22 mouse cellular contexts compared by ENCODE assay signal in the genomic region with DNA sequence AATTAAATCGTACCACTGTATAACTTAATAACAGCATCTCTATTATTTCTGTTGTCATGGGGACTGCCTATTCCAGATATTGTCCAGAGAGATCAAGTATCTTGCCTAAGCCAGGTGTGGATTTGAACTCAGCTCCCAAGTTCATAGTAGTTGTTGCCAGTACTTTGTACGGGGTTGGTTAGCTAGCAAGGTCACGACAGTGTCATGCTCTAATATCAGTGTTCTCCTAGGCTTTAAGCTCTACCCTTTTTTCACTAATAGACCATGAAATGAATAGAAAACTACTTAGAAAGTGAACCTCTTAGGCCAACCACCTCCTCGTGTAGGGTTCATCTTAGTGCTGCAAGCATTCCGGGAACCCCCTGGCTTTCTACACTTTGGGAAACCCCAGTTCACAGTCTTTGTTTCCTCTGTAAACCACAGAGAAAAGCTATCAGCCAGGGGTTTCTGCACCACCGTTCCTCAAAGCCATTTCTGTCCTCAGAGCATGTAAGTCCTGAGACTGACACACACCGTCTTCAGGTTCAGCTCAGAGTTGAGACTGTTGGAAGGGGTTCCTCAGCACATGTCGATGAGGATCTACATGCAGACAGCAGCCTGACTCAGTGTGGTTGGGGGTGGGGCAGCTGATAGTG.
DNase-seq lines count a peak whose midpoint lies in the region; ATAC-seq and TF ChIP-seq lines count a peak whose summit lies in the region.
"Had no signal": no experiment of that assay in that cellular context is flagged by ENCODE, and none has a peak within 500 bp of the region (broad histone marks: within the 10 kb centered on the region; RNA-seq: fewer than 3 reads in every experiment).

No protein-coding gene starts in this region.

- peaks cover 57 to 84% of the 10 kb centered on the region in 2 experiments for H3K4me1 ChIP-seq in CH12.LX (ENCODE audit: control insufficient read depth in 1 of 2, insufficient read depth in 2 of 2)
- peaks cover 9% of the 10 kb centered on the region for H3K4me1 ChIP-seq in liver, postnatal 0 days (ENCODE audit: insufficient read depth)

- no peaks in the 10 kb centered on the region for H3K79me2 ChIP-seq in CH12.LX (replicated peaks; ENCODE audit: control insufficient read depth, extremely low read depth, insufficient read depth, poor library complexity, severe bottlenecking)

- H3K27ac ChIP-seq in CH12.LX (ENCODE audit: insufficient read depth, low read depth): peak overlapping the region; percentile 78
- no peak overlapping the region for H3K27ac ChIP-seq in liver, postnatal 0 days (ENCODE audit: low read depth)
- H3K27ac ChIP-seq: forebrain, embryonic 12.5 days; heart, embryonic 15.5 days; midbrain, embryonic 13.5 days had no signal

- 0 out of 2 replicates have a peak overlapping the region, but pooled peaks have one; percentile 0 for H3K9ac ChIP-seq in CH12.LX (ENCODE audit: insufficient read depth, low read depth)
- no peak overlapping the region for H3K9ac ChIP-seq in liver, postnatal 0 days (replicated peaks)
- H3K9ac ChIP-seq: forebrain, embryonic 12.5 days; heart, embryonic 15.5 days; midbrain, embryonic 13.5 days had no signal

- WGBS in liver, postnatal 0 days (ENCODE audit: insufficient replicate concordance): 40% methylated on average over 8 of the region's 8 CpGs

- dilution Hi-C loops in CH12.LX (cut with MboI; ENCODE audit: extremely low pct_ligation_motif_present, extremely low pct_unique_long_range_greater_than_20kb, low sequenced_read_pairs): no loop called here

- TF ChIP-seq RAD21 in CH12.LX (IDR thresholded peaks at IDR 0.05; ENCODE audit: low read depth, low read length): peak; percentile 5

- no peak overlapping the region for H3K4me3 ChIP-seq in CH12.LX (replicated peaks in 1 of 3; ENCODE audit: low read depth in 2 of 3, low read length in 2 of 3, poor library complexity in 1 of 3)
- no peak overlapping the region for H3K4me3 ChIP-seq in liver, postnatal 0 days (ENCODE audit: low read depth, low read length)
- H3K4me3 ChIP-seq: forebrain, embryonic 12.5 days; heart, embryonic 15.5 days; hindbrain, embryonic 10.5 days; midbrain, embryonic 13.5 days had no signal

- peak; percentile 37; the same call in 1 of the 2 replicates for TF ChIP-seq POLR2A in CH12.LX (IDR thresholded peaks at IDR 0.05; ENCODE audit: low read depth, low read length)

- DNase-seq in B cell, adult 2 months: peak; percentile 57 to 67
- DNase-seq in CH12.LX (ENCODE audit: extremely low read depth): peak; percentile 93
- peak; percentile 35 to 72 for DNase-seq in monocyte, adult 2 months (ENCODE audit: low read depth in 1 of 2, low spot score in 2 of 2)
- no peak for DNase-seq in cerebellum, postnatal 25 days
- DNase-seq in liver, postnatal 0 days: no peak
- DNase-seq in cerebellum, postnatal 14 days: no peak
- DNase-seq in heart, adult 11 months: no peak
- DNase-seq: adrenal gland, adult 8-10 months; cerebellum, adult 11 months; gastrocnemius, postnatal 14 days; kidney, adult 8-10 months; kidney, postnatal 25 days; lung, adult 2 months; lung, postnatal 36 days; retina, postnatal 1 day; thymus, postnatal 36 days had no signal

- TF ChIP-seq EP300 in CH12.LX (IDR thresholded peaks at IDR 0.05; ENCODE audit: low read length): peak; percentile 81
- no peak for TF ChIP-seq EP300 in liver, postnatal 0 days (IDR thresholded peaks at IDR 0.05; ENCODE audit: low read depth)

- H3K36me3 ChIP-seq in CH12.LX (replicated peaks in 1 of 2; ENCODE audit: control insufficient read depth in 1 of 2, insufficient read depth in 1 of 2, low read length in 1 of 2): peaks cover 0 to 5% of the 10 kb centered on the region in 2 experiments
- no peaks in the 10 kb centered on the region for H3K36me3 ChIP-seq in liver, postnatal 0 days (replicated peaks; ENCODE audit: insufficient read depth, low read length)
- H3K36me3 ChIP-seq: forebrain, embryonic 12.5 days; heart, embryonic 15.5 days; hindbrain, embryonic 10.5 days; midbrain, embryonic 13.5 days had no signal

- in situ Hi-C loops in CH12.LX (cut with MboI; ENCODE audit: low pct_ligation_motif_present, low pct_unique_long_range_greater_than_20kb, low sequenced_read_pairs): no loop called here

- no peaks in the 10 kb centered on the region for H3K27me3 ChIP-seq in CH12.LX (replicated peaks)
- H3K27me3 ChIP-seq in liver, postnatal 0 days (ENCODE audit: insufficient read depth, low read length): no peaks in the 10 kb centered on the region
- H3K27me3 ChIP-seq: forebrain, embryonic 12.5 days; heart, embryonic 15.5 days; midbrain, embryonic 13.5 days had no signal

- peak overlapping the region; percentile 26 for H3K4me2 ChIP-seq in CH12.LX (ENCODE audit: insufficient read depth, low read depth, poor library complexity, severe bottlenecking)
- H3K4me2 ChIP-seq in liver, postnatal 0 days (ENCODE audit: low read depth, low read length): no peak overlapping the region
- H3K4me2 ChIP-seq: forebrain, embryonic 12.5 days; heart, embryonic 15.5 days; liver, embryonic 11.5 days; midbrain, embryonic 13.5 days had no signal

- no peaks in the 10 kb centered on the region for H3K9me3 ChIP-seq in CH12.LX (replicated peaks; ENCODE audit: low read length)
- H3K9me3 ChIP-seq in liver, postnatal 0 days (ENCODE audit: low read length): no peaks in the 10 kb centered on the region
- H3K9me3 ChIP-seq: forebrain, embryonic 12.5 days; heart, embryonic 15.5 days; hindbrain, embryonic 10.5 days; midbrain, embryonic 13.5 days had no signal

- ATAC-seq in hematopoietic stem cell, adult 5-6 weeks (replicated peaks in 1 of 2; ENCODE audit: insufficient read depth in 1 of 2, low FRiP score in 2 of 2, low TSS enrichment in 1 of 2, low read depth in 1 of 2, poor library complexity in 2 of 2, severe bottlenecking in 2 of 2): peak; percentile 48 to 66
- ATAC-seq in liver, postnatal 0 days: no peak
- ATAC-seq: midbrain, embryonic 13.5 days had no signal

- TF ChIP-seq CTCF in CH12.LX (conservative IDR thresholded peaks at IDR 0.05 in 1 of 2, IDR thresholded peaks at IDR 0.05 in 1 of 2; ENCODE audit: low read depth in 2 of 2, low read length in 2 of 2): no peak
- TF ChIP-seq CTCF in liver, postnatal 0 days (IDR thresholded peaks at IDR 0.05; ENCODE audit: low read depth): no peak

TF ChIP-seq in CH12.LX, 34 proteins besides CTCF, POLR2A, EP300 and RAD21 (continues in another document):
- TF ChIP-seq UBTF (IDR thresholded peaks at IDR 0.05; ENCODE audit: low read depth, low read length) (peak; percentile 65; the same call in 1 of the 2 replicates), TCF12 (IDR thresholded peaks at IDR 0.05; ENCODE audit: low read depth, low read length) (peak; percentile 91), MEF2A (IDR thresholded peaks at IDR 0.05; ENCODE audit: borderline replicate concordance, low read depth, low read length) (peak; percentile 94), RCOR1 (conservative IDR thresholded peaks at IDR 0.05; ENCODE audit: low read depth, low read length) (peak; percentile 87), JUND (conservative IDR thresholded peaks at IDR 0.05; ENCODE audit: low read depth, low read length) (no peak; the same call in 1 of the 2 replicates), ZNF384 (IDR thresholded peaks at IDR 0.05; ENCODE audit: low read depth, low read length) (0 out of 2 replicates have a peak, but pooled peaks have one; percentile 19), MAX (IDR thresholded peaks at IDR 0.05; ENCODE audit: low read length) (peak; percentile 85; the same call in 1 of the 2 replicates), BHLHE40 (IDR thresholded peaks at IDR 0.05; ENCODE audit: low read depth, low read length) (peak; percentile 92), ZC3H11A (IDR thresholded peaks at IDR 0.05; ENCODE audit: low read depth, low read length) (no peak), SIN3A (IDR thresholded peaks at IDR 0.05; ENCODE audit: low read length) (peak; percentile 88), CHD1 (IDR thresholded peaks at IDR 0.05; ENCODE audit: low read depth, low read length) (peak; percentile 72), USF2 (conservative IDR thresholded peaks at IDR 0.05; ENCODE audit: low read depth, low read length) (no peak), MAZ (IDR thresholded peaks at IDR 0.05; ENCODE audit: low read depth, low read length) (0 out of 2 replicates have a peak, but pooled peaks have one; percentile 61), PAX5 (IDR thresholded peaks at IDR 0.05; ENCODE audit: low read length) (no peak), ZKSCAN1 (IDR thresholded peaks at IDR 0.05; ENCODE audit: borderline replicate concordance, low read depth, low read length) (no peak), E2F4 (IDR thresholded peaks at IDR 0.05; ENCODE audit: insufficient replicate concordance, low read depth, low read length) (no peak), TBP (conservative IDR thresholded peaks at IDR 0.05; ENCODE audit: low read depth, low read length) (peak; percentile 47; the same call in 1 of the 2 replicates), POLR2AphosphoS2 (IDR thresholded peaks at IDR 0.05; ENCODE audit: low read depth, low read length) (no peak), IRF4 (IDR thresholded peaks at IDR 0.05; ENCODE audit: low read depth, low read length) (peak; percentile 90), MAFK (IDR thresholded peaks at IDR 0.05; ENCODE audit: insufficient replicate concordance, low read length) (peak; percentile 66; the same call in 1 of the 2 replicates), JUN (IDR thresholded peaks at IDR 0.05; ENCODE audit: insufficient read depth, low read depth, low read length) (peak; percentile 46), NRF1 (IDR thresholded peaks at IDR 0.05; ENCODE audit: low read depth, low read length) (peak; percentile 24; the same call in 1 of the 2 replicates), MXI1 (IDR thresholded peaks at IDR 0.05; ENCODE audit: low read depth, low read length) (peak; percentile 45; the same call in 1 of the 2 replicates), KAT2A (IDR thresholded peaks at IDR 0.05; ENCODE audit: insufficient replicate concordance, low read length) (no peak), HCFC1 (IDR thresholded peaks at IDR 0.05; ENCODE audit: low read depth, low read length) (peak; percentile 31; the same call in 1 of the 2 replicates), ETS1 (conservative IDR thresholded peaks at IDR 0.05; ENCODE audit: low read depth, low read length) (peak; percentile 95), GABPA (IDR thresholded peaks at IDR 0.05; ENCODE audit: insufficient replicate concordance, low read depth, low read length) (no peak), ZMIZ1 (IDR thresholded peaks at IDR 0.05; ENCODE audit: low read depth, low read length) (no peak), SMC3 (IDR thresholded peaks at IDR 0.05; ENCODE audit: low read depth, low read length) (peak; percentile 26; the same call in 1 of the 2 replicates), CHD2 (IDR thresholded peaks at IDR 0.05; ENCODE audit: low read length) (peak; percentile 63; the same call in 1 of the 2 replicates), USF1 (IDR thresholded peaks at IDR 0.05; ENCODE audit: low read depth, low read length) (no peak), NELFE (IDR thresholded peaks at IDR 0.05; ENCODE audit: low read depth, low read length) (no peak)

Comparison
In these comparisons a context has a peak if more than half of its experiments do, and no peak if none do; other contexts are left out.
1. DNase-seq: peak in B cell, adult 2 months (2 of 2), CH12.LX (single experiment) and monocyte, adult 2 months (2 of 2); none in cerebellum, postnatal 25 days (0 of 2), liver, postnatal 0 days (single experiment), cerebellum, postnatal 14 days (0 of 2) and heart, adult 11 months (single experiment).